Mouse (Mus musculus) liver, postnatal 0 days (tissue): ENCODE results near the gene Cfd. TPM values are rescaled to one million over a fixed set of nuclear protein-coding genes. Genes with fewer than 3 reads are reported as not detected.
A peak's percentile ranks its signal among the peaks of the same experiment; 100 is the strongest.

ENCODE experiments used
- ATAC-seq: fragments of 200-750 bp; cut with Nextera tagmentation; 2 replicates; pipeline ENCODE4 v1.8.0; 2017; ENCODE audit warnings: mild to moderate bottlenecking, moderate library complexity
- DNase-seq: peaks from one replicate; pipeline ENCODE4 v3.0.0-alpha.2; 2016
- H3K27ac ChIP-seq: fragments of 300-500 bp; sonication (generic); 2 replicates; pipeline ENCODE4 v1.5.1; 2014; ENCODE audit warnings: antibody characterized with exemption, moderate library complexity, mild to moderate bottlenecking, low read depth
- H3K27me3 ChIP-seq: fragments of 300-500 bp; sonication (generic); 2 replicates; pipeline ENCODE4 v1.6.1; 2014; ENCODE audit warnings: low read length, control low read depth, mixed read lengths; ENCODE audit not compliant: insufficient read depth
- H3K36me3 ChIP-seq: fragments of 300-500 bp; sonication (generic); replicated peaks from 2 replicates; pipeline ENCODE4 v1.6.1; 2014; ENCODE audit warnings: mild to moderate bottlenecking, control low read depth, low read length, moderate library complexity, mixed read lengths; ENCODE audit not compliant: insufficient read depth
- H3K4me1 ChIP-seq: fragments of 300-500 bp; sonication (generic); 2 replicates; pipeline ENCODE4 v1.6.1; 2014; ENCODE audit warnings: antibody characterized with exemption, mild to moderate bottlenecking, control low read depth; ENCODE audit not compliant: insufficient read depth
- H3K4me2 ChIP-seq: fragments of 300-500 bp; sonication (generic); 2 replicates; pipeline ENCODE4 v1.6.1; 2014; ENCODE audit warnings: low read depth, mild to moderate bottlenecking, low read length, moderate library complexity, mixed read lengths
- H3K4me3 ChIP-seq: fragments of 300-500 bp; sonication (generic); 2 replicates; pipeline ENCODE4 v1.5.1; 2014; ENCODE audit warnings: low read depth, low read length
- H3K9ac ChIP-seq: fragments of 300-500 bp; sonication (generic); replicated peaks from 2 replicates; pipeline ENCODE4 v1.6.1; 2014; ENCODE audit warnings: mild to moderate bottlenecking, moderate library complexity
- H3K9me3 ChIP-seq: fragments of 300-500 bp; sonication (generic); 2 replicates; pipeline ENCODE4 v1.6.1; 2016; ENCODE audit warnings: mild to moderate bottlenecking, control low read depth, low read length, mixed read lengths
- CTCF ChIP-seq: sonication (generic); IDR thresholded peaks from 2 replicates; pipeline ENCODE4 v1.5.1; 2016; ENCODE audit warnings: antibody characterized with exemption, low read depth
- EP300 ChIP-seq: IDR thresholded peaks from 2 replicates; pipeline ENCODE4 v1.6.1; 2016; ENCODE audit warnings: antibody characterized with exemption, low read depth, mild to moderate bottlenecking
- WGBS: fragments of 180-500 bp; shearing (Covaris S2); extraction: QIAGEN DNeasy Blood & Tissue Kit; methylation state at CpG from one replicate; pipeline ENCODE4 v1.1.7; 2014; ENCODE audit not compliant: insufficient replicate concordance; 5-methylcytosine and 5-hydroxymethylcytosine counted together
- polyA plus RNA-seq: library from polyadenylated mRNA; unstranded; fragments of >200 nt; fragmentation: Nextera tagmentation; extraction: Ambion mirVana; gene quantifications from 2 replicates; pipeline ENCODE4 v1.2.1, GENCODE M21; 2015

Cfd gene
- polyA plus RNA-seq, 1 experiment from 2014 or later = not detected

- H3K9ac ChIP-seq = no peak overlapping the region
- 59% methylated on average over 10 of the region's 10 CpGs for WGBS
- DNase-seq (peak; percentile 19), ATAC-seq (peak; percentile 15)
- no peak overlapping the region for H3K4me3 ChIP-seq
- TF ChIP-seq CTCF = no peak
- no peak for TF ChIP-seq EP300
- no peaks in the 10 kb centered on the region for H3K9me3 ChIP-seq
- no peak overlapping the region for H3K4me2 ChIP-seq
- no peak overlapping the region for H3K27ac ChIP-seq
- peaks cover 41% of the 10 kb centered on the region for H3K36me3 ChIP-seq
- no peaks in the 10 kb centered on the region for H3K4me1 ChIP-seq
- no peaks in the 10 kb centered on the region for H3K27me3 ChIP-seq
These were observed 26.1 kb upstream of the Cfd start for GRCm38 (mm10) chr10:79864351-79865188.

- Histone ChIP-seq H3K9me3 (no peaks in the 10 kb centered on the region), H3K27me3 (no peaks in the 10 kb centered on the region), H3K4me3 (no peak overlapping the region), H3K27ac (no peak overlapping the region), H3K9ac (no peak overlapping the region), H3K36me3 (peaks cover 35% of the 10 kb centered on the region), H3K4me2 (no peak overlapping the region), H3K4me1 (no peaks in the 10 kb centered on the region)
- WGBS = 62% methylated on average over 12 of the region's 12 CpGs
- ATAC-seq = peak; percentile 24
- no peak for TF ChIP-seq EP300
- no peak for TF ChIP-seq CTCF
- DNase-seq = peak; percentile 31
These were observed 25.5 kb upstream of the Cfd start for GRCm38 (mm10) chr10:79865189-79865601.

- TF ChIP-seq EP300 (no peak), CTCF (peak; percentile 74)
- H3K9ac ChIP-seq = no peak overlapping the region
- H3K4me2 ChIP-seq = no peak overlapping the region
- no peaks in the 10 kb centered on the region for H3K9me3 ChIP-seq
- WGBS = 61% methylated on average over 19 of the region's 19 CpGs
- H3K4me1 ChIP-seq = no peaks in the 10 kb centered on the region
- peak; percentile 45; the same call in 1 of the 2 replicates for ATAC-seq
- no peak overlapping the region for H3K4me3 ChIP-seq
- DNase-seq = peak; percentile 27
- peaks cover 28% of the 10 kb centered on the region for H3K36me3 ChIP-seq
- H3K27ac ChIP-seq = no peak overlapping the region
- H3K27me3 ChIP-seq = no peaks in the 10 kb centered on the region
These were observed 24.8 kb upstream of the Cfd start for GRCm38 (mm10) chr10:79865801-79866295.

- H3K36me3 ChIP-seq = peaks cover 21% of the 10 kb centered on the region
- H3K27me3 ChIP-seq = no peaks in the 10 kb centered on the region
- no peak for DNase-seq
- no peak overlapping the region for H3K9ac ChIP-seq
- no peak for TF ChIP-seq CTCF
- TF ChIP-seq EP300 = no peak
- no peaks in the 10 kb centered on the region for H3K9me3 ChIP-seq
- no peak overlapping the region for H3K27ac ChIP-seq
- H3K4me3 ChIP-seq = no peak overlapping the region
- no peak for ATAC-seq
- no peaks in the 10 kb centered on the region for H3K4me1 ChIP-seq
- H3K4me2 ChIP-seq = no peak overlapping the region
- WGBS = 80% methylated on average over 11 of the region's 11 CpGs
These were observed 24.1 kb upstream of the Cfd start for GRCm38 (mm10) chr10:79866601-79867000.

- H3K27me3 ChIP-seq = peaks cover 18% of the 10 kb centered on the region
- 79% methylated on average over 8 of the region's 8 CpGs for WGBS
- no peak overlapping the region for H3K9ac ChIP-seq
- H3K4me3 ChIP-seq = no peak overlapping the region
- no peaks in the 10 kb centered on the region for H3K36me3 ChIP-seq
- H3K9me3 ChIP-seq = no peaks in the 10 kb centered on the region
- H3K4me2 ChIP-seq = no peak overlapping the region
- TF ChIP-seq EP300 (no peak), CTCF (no peak)
- no peak overlapping the region for H3K27ac ChIP-seq
- no peak for ATAC-seq
- peaks cover 11% of the 10 kb centered on the region for H3K4me1 ChIP-seq
- DNase-seq = no peak
These were observed 18.8 kb upstream of the Cfd start for GRCm38 (mm10) chr10:79871845-79872244.

GRCm38 (mm10) chr10:79872862-79873261, 17.8 kb upstream of the Cfd start:
- Histone ChIP-seq H3K27me3 (peaks cover 18% of the 10 kb centered on the region), H3K4me1 (peaks cover 19% of the 10 kb centered on the region), H3K27ac (no peak overlapping the region), H3K9ac (no peak overlapping the region), H3K4me2 (no peak overlapping the region), H3K36me3 (no peaks in the 10 kb centered on the region), H3K9me3 (no peaks in the 10 kb centered on the region), H3K4me3 (no peak overlapping the region)
- 35% methylated on average over 3 of the region's 3 CpGs for WGBS
- ATAC-seq (no peak), DNase-seq (no peak)
- TF ChIP-seq EP300 (no peak), CTCF (no peak)
